Mouse (Mus musculus): ENCODE measurements around the gene Slc2a8.

The Slc2a8 gene

GRCm38 (mm10) chr2:32974216-32974615, 7.7 kb downstream of the Slc2a8 start:
- DNase-seq (ENCODE audit: extremely low read depth, low read depth, low spot score), result no peak

GRCm38 (mm10) chr2:32971235-32971634, 10.6 kb downstream of the Slc2a8 start:
- no peak for DNase-seq (ENCODE audit: extremely low read depth, low read depth, low spot score)

GRCm38 (mm10) chr2:32969326-32969725, 12.6 kb downstream of the Slc2a8 start:
- no peak for DNase-seq (ENCODE audit: extremely low read depth, low read depth, low spot score)

- DNase-seq (ENCODE audit: extremely low read depth, low read depth, low spot score), result no peak
These were observed 13.8 kb downstream of the Slc2a8 start for GRCm38 (mm10) chr2:32968024-32968614.

- DNase-seq (ENCODE audit: extremely low read depth, low read depth, low spot score), result peak; percentile 36
These were observed 14.9 kb downstream of the Slc2a8 start for GRCm38 (mm10) chr2:32966689-32967631.

- no peak for DNase-seq (ENCODE audit: extremely low read depth, low read depth, low spot score)
These were observed 15.6 kb downstream of the Slc2a8 start for GRCm38 (mm10) chr2:32966184-32966688.

- no peak for DNase-seq (ENCODE audit: extremely low read depth, low read depth, low spot score)
These were observed 16.2 kb downstream of the Slc2a8 start for GRCm38 (mm10) chr2:32965511-32966183.

- no peak for DNase-seq (ENCODE audit: extremely low read depth, low read depth, low spot score)
These were observed 17.0 kb downstream of the Slc2a8 start for GRCm38 (mm10) chr2:32964659-32965457.

GRCm38 (mm10) chr2:32963981-32964380, 17.9 kb downstream of the Slc2a8 start:
- DNase-seq (ENCODE audit: extremely low read depth, low read depth, low spot score), result no peak

- no peak for DNase-seq (ENCODE audit: extremely low read depth, low read depth, low spot score)
These were observed 18.3 kb downstream of the Slc2a8 start for GRCm38 (mm10) chr2:32963544-32963943.

GRCm38 (mm10) chr2:32962875-32963220, 19.0 kb downstream of the Slc2a8 start:
- no peak for DNase-seq (ENCODE audit: extremely low read depth, low read depth, low spot score)

- no peak for DNase-seq (ENCODE audit: extremely low read depth, low read depth, low spot score)
These were observed 19.6 kb downstream of the Slc2a8 start for GRCm38 (mm10) chr2:32962062-32962874.

- no peak for DNase-seq (ENCODE audit: extremely low read depth, low read depth, low spot score)
These were observed 20.5 kb downstream of the Slc2a8 start, which contains the start of the genes Rpl12 and Lrsam1 for GRCm38 (mm10) chr2:32961192-32961995. TSS of gene Rpl12 (plus strand) at chr2:32961559. TSS of gene Lrsam1 (minus strand) at chr2:32961614.

GRCm38 (mm10) chr2:32960273-32960672, 21.6 kb downstream of the Slc2a8 start:
- no peak for DNase-seq (ENCODE audit: extremely low read depth, low read depth, low spot score)

- no peak for DNase-seq (ENCODE audit: extremely low read depth, low read depth, low spot score)
These were observed 24.5 kb downstream of the Slc2a8 start for GRCm38 (mm10) chr2:32957344-32957743.

- DNase-seq (ENCODE audit: extremely low read depth, low read depth, low spot score), result no peak
These were observed 27.3 kb downstream of the Slc2a8 start for GRCm38 (mm10) chr2:32954581-32954980.

- DNase-seq (ENCODE audit: extremely low read depth, low read depth, low spot score), result no peak
These were observed 34.4 kb downstream of the Slc2a8 start for GRCm38 (mm10) chr2:32947454-32947853.

GRCm38 (mm10) chr2:32940483-32940882, 41.4 kb downstream of the Slc2a8 start:
- DNase-seq (ENCODE audit: extremely low read depth, low read depth, low spot score), result no peak

GRCm38 (mm10) chr2:32939418-32939817, 42.5 kb downstream of the Slc2a8 start:
- DNase-seq (ENCODE audit: extremely low read depth, low read depth, low spot score), result no peak

Data from fat pad, adult 2 months (tissue).